Mouse (Mus musculus) intestine, embryonic 16.5 days (tissue): ENCODE measurements around the gene Vav2. TPM values are rescaled to one million over a fixed set of nuclear protein-coding genes. Genes with fewer than 3 reads are reported as not detected.
A peak's percentile ranks its signal among the peaks of the same experiment; 100 is the strongest.

Source experiments
- ATAC-seq: fragments of 200-750 bp; cut with Nextera tagmentation; 2 replicates; pipeline ENCODE4 v1.8.0; 2017; ENCODE audit warnings: moderate TSS enrichment, moderate library complexity
- H3K27ac ChIP-seq: fragments of 300-500 bp; sonication (generic); 2 replicates; pipeline ENCODE4 v1.5.1; 2014; ENCODE audit warnings: mild to moderate bottlenecking, low read length
- H3K27me3 ChIP-seq: fragments of 300-500 bp; sonication (generic); replicated peaks from 2 replicates; pipeline ENCODE4 v1.6.1; 2014; ENCODE audit warnings: low read length, control low read depth, mixed read lengths; ENCODE audit not compliant: control insufficient read depth, insufficient read depth
- H3K36me3 ChIP-seq: fragments of 300-500 bp; sonication (generic); 2 replicates; pipeline ENCODE4 v1.6.1; 2014; ENCODE audit warnings: low read length, control low read depth; ENCODE audit not compliant: control insufficient read depth, insufficient read depth
- H3K4me1 ChIP-seq: fragments of 300-500 bp; sonication (generic); 2 replicates; pipeline ENCODE4 v1.6.1; 2014; ENCODE audit warnings: low read length, control low read depth, mixed read lengths; ENCODE audit not compliant: control insufficient read depth, insufficient read depth
- H3K4me2 ChIP-seq: fragments of 300-500 bp; sonication (generic); 2 replicates; pipeline ENCODE4 v1.6.1; 2014; ENCODE audit warnings: low read depth, low read length, control low read depth
- H3K4me3 ChIP-seq: fragments of 300-500 bp; sonication (generic); 2 replicates; pipeline ENCODE4 v1.5.1; 2014; ENCODE audit warnings: mild to moderate bottlenecking, low read length
- H3K9ac ChIP-seq: fragments of 300-500 bp; sonication (generic); 2 replicates; pipeline ENCODE4 v1.6.1; 2014; ENCODE audit warnings: low read depth, low read length
- H3K9me3 ChIP-seq: fragments of 300-500 bp; sonication (generic); 2 replicates; pipeline ENCODE4 v1.6.1; 2016; ENCODE audit warnings: low read length, control low read depth; ENCODE audit not compliant: control insufficient read depth
- WGBS: fragments of 180-500 bp; shearing (Covaris S2); extraction: QIAGEN DNeasy Blood & Tissue Kit; methylation state at CpG from one replicate; pipeline ENCODE4 v1.1.7; 2014; 5-methylcytosine and 5-hydroxymethylcytosine counted together
- polyA plus RNA-seq: library from polyadenylated mRNA; unstranded; fragments of >200 nt; fragmentation: Nextera tagmentation; extraction: Ambion mirVana; gene quantifications from 2 replicates; pipeline ENCODE4 v1.2.1, GENCODE M21; 2015

The Vav2 gene
- polyA plus RNA-seq, 1 experiment from 2014 or later, result 4.8 TPM

- H3K9ac ChIP-seq, result no peak overlapping the region
- H3K9me3 ChIP-seq, result no peaks in the 10 kb centered on the region
- H3K27me3 ChIP-seq, result no peaks in the 10 kb centered on the region
- H3K27ac ChIP-seq, result no peak overlapping the region
- H3K4me3 ChIP-seq, result no peak overlapping the region
- peak; percentile 73 for ATAC-seq
- 74% methylated on average over 2 of the region's 2 CpGs for WGBS
- H3K4me1 ChIP-seq, result peaks cover 17% of the 10 kb centered on the region
- no peak overlapping the region for H3K4me2 ChIP-seq
- no peaks in the 10 kb centered on the region for H3K36me3 ChIP-seq
These were observed 55.4 kb downstream of the Vav2 start for GRCm38 (mm10) chr2:27371450-27371849.

- Histone ChIP-seq H3K36me3 (no peaks in the 10 kb centered on the region), H3K4me1 (peaks cover 12% of the 10 kb centered on the region), H3K9me3 (no peaks in the 10 kb centered on the region), H3K27me3 (no peaks in the 10 kb centered on the region), H3K27ac (no peak overlapping the region), H3K9ac (no peak overlapping the region), H3K4me3 (no peak overlapping the region), H3K4me2 (no peak overlapping the region)
- ATAC-seq, result peak; percentile 57; the same call in 1 of the 2 replicates
- WGBS, result 50% methylated on average over 8 of the region's 8 CpGs
These were observed 57.9 kb downstream of the Vav2 start for GRCm38 (mm10) chr2:27368980-27369379.

- WGBS, result 67% methylated on average over 4 of the region's 4 CpGs
- Histone ChIP-seq H3K27me3 (no peaks in the 10 kb centered on the region), H3K9me3 (no peaks in the 10 kb centered on the region), H3K9ac (no peak overlapping the region), H3K4me3 (no peak overlapping the region), H3K36me3 (no peaks in the 10 kb centered on the region), H3K27ac (no peak overlapping the region), H3K4me2 (no peak overlapping the region), H3K4me1 (peaks cover 4% of the 10 kb centered on the region; the same call in 1 of the 2 replicates)
- ATAC-seq, result no peak
These were observed 61.5 kb downstream of the Vav2 start for GRCm38 (mm10) chr2:27365296-27365695.

GRCm38 (mm10) chr2:27361786-27362185, 65.0 kb downstream of the Vav2 start:
- H3K4me2 ChIP-seq, result no peak overlapping the region
- ATAC-seq, result no peak
- no peaks in the 10 kb centered on the region for H3K27me3 ChIP-seq
- H3K9me3 ChIP-seq, result no peaks in the 10 kb centered on the region
- 25% methylated on average over 5 of the region's 5 CpGs for WGBS
- H3K4me3 ChIP-seq, result no peak overlapping the region
- H3K36me3 ChIP-seq, result no peaks in the 10 kb centered on the region
- H3K4me1 ChIP-seq, result 0 out of 2 replicates have a peak, but pooled peaks cover 4% of the 10 kb centered on the region
- no peak overlapping the region for H3K27ac ChIP-seq
- H3K9ac ChIP-seq, result no peak overlapping the region

GRCm38 (mm10) chr2:27358461-27358860, 68.4 kb downstream of the Vav2 start:
- no peaks in the 10 kb centered on the region for H3K36me3 ChIP-seq
- WGBS, result 57% methylated on average over 2 of the region's 2 CpGs
- no peaks in the 10 kb centered on the region for H3K9me3 ChIP-seq
- peaks cover 7% of the 10 kb centered on the region; the same call in 1 of the 2 replicates for H3K4me1 ChIP-seq
- no peak overlapping the region for H3K4me2 ChIP-seq
- H3K9ac ChIP-seq, result no peak overlapping the region
- no peaks in the 10 kb centered on the region for H3K27me3 ChIP-seq
- no peak overlapping the region for H3K27ac ChIP-seq
- ATAC-seq, result no peak
- H3K4me3 ChIP-seq, result no peak overlapping the region

GRCm38 (mm10) chr2:27355684-27356083, 71.1 kb downstream of the Vav2 start:
- WGBS, result 53% methylated on average over 4 of the region's 4 CpGs

GRCm38 (mm10) chr2:27354610-27355211, 72.1 kb downstream of the Vav2 start:
- H3K4me1 ChIP-seq, result peaks cover 7% of the 10 kb centered on the region; the same call in 1 of the 2 replicates
- 73% methylated on average over 6 of the region's 6 CpGs for WGBS
- no peaks in the 10 kb centered on the region for H3K27me3 ChIP-seq
- H3K9ac ChIP-seq, result no peak overlapping the region
- H3K9me3 ChIP-seq, result peaks cover 3% of the 10 kb centered on the region; the same call in 1 of the 2 replicates
- no peak overlapping the region for H3K4me3 ChIP-seq
- peaks cover 4% of the 10 kb centered on the region; the same call in 1 of the 2 replicates for H3K36me3 ChIP-seq
- H3K27ac ChIP-seq, result no peak overlapping the region
- ATAC-seq, result no peak
- H3K4me2 ChIP-seq, result no peak overlapping the region

More at GRCm38 (mm10) chr2:27355684-27356083, 71.1 kb downstream of the Vav2 start:
- no peak for ATAC-seq
- no peak overlapping the region for H3K4me2 ChIP-seq
- no peak overlapping the region for H3K9ac ChIP-seq
- peaks cover 4% of the 10 kb centered on the region; the same call in 1 of the 2 replicates for H3K36me3 ChIP-seq
- peaks cover 3% of the 10 kb centered on the region; the same call in 1 of the 2 replicates for H3K9me3 ChIP-seq
- H3K27me3 ChIP-seq, result no peaks in the 10 kb centered on the region
- H3K4me3 ChIP-seq, result no peak overlapping the region
- H3K27ac ChIP-seq, result no peak overlapping the region
- H3K4me1 ChIP-seq, result peaks cover 7% of the 10 kb centered on the region; the same call in 1 of the 2 replicates

GRCm38 (mm10) chr2:27352720-27353119, 74.1 kb downstream of the Vav2 start:
- H3K4me3 ChIP-seq, result no peak overlapping the region
- WGBS, result 84% methylated on average over 8 of the region's 8 CpGs
- H3K4me2 ChIP-seq, result no peak overlapping the region
- H3K27me3 ChIP-seq, result no peaks in the 10 kb centered on the region
- no peak for ATAC-seq
- no peak overlapping the region for H3K9ac ChIP-seq
- peaks cover 4% of the 10 kb centered on the region; the same call in 1 of the 2 replicates for H3K36me3 ChIP-seq
- H3K9me3 ChIP-seq, result peaks cover 3% of the 10 kb centered on the region; the same call in 1 of the 2 replicates
- no peak overlapping the region for H3K27ac ChIP-seq
- peaks cover 7% of the 10 kb centered on the region; the same call in 1 of the 2 replicates for H3K4me1 ChIP-seq

GRCm38 (mm10) chr2:27350371-27350770, 76.5 kb downstream of the Vav2 start:
- Histone ChIP-seq H3K9me3 (peaks cover 3% of the 10 kb centered on the region; the same call in 1 of the 2 replicates), H3K27ac (no peak overlapping the region), H3K4me2 (no peak overlapping the region), H3K4me1 (0 out of 2 replicates have a peak, but pooled peaks cover 4% of the 10 kb centered on the region), H3K4me3 (no peak overlapping the region), H3K27me3 (no peaks in the 10 kb centered on the region), H3K36me3 (peaks cover 4% of the 10 kb centered on the region; the same call in 1 of the 2 replicates), H3K9ac (no peak overlapping the region)
- WGBS, result 92% methylated on average over 5 of the region's 5 CpGs
- no peak for ATAC-seq
